ENCODE assay signal across 26 mouse cellular contexts in genomic region chr6:68852286-68852685, GRCm38 (mm10).
"Had no signal": no experiment of that assay in that cellular context is flagged by ENCODE, and none has a peak within 500 bp of the region (broad histone marks: within the 10 kb centered on the region; RNA-seq: fewer than 3 reads in every experiment).

No protein-coding gene starts in this region.

- H3K4me2 ChIP-seq: heart, embryonic 12.5 days; hindbrain, embryonic 12.5 days; hindbrain, embryonic 14.5 days; intestine, embryonic 15.5 days; limb, embryonic 12.5 days; liver, embryonic 11.5 days; liver, embryonic 13.5 days; liver, embryonic 15.5 days had no signal

- H3K27ac ChIP-seq: heart, embryonic 10.5 days; hindbrain, embryonic 10.5 days; hindbrain, embryonic 12.5 days; hindbrain, embryonic 14.5 days; intestine, embryonic 15.5 days; layer of hippocampus, adult 2 months; left cerebral cortex, adult 2 months; limb, embryonic 10.5 days; limb, embryonic 12.5 days; liver, embryonic 13.5 days; liver, embryonic 15.5 days had no signal

- ATAC-seq: hindbrain, embryonic 16.5 days; inflammation-experienced regulatory T-cells, adult 6 months; intestine, embryonic 15.5 days; intestine, postnatal 0 days had no signal

- H3K4me3 ChIP-seq: heart, embryonic 10.5 days; heart, embryonic 12.5 days; hindbrain, embryonic 10.5 days; hindbrain, embryonic 12.5 days; intestine, embryonic 15.5 days; layer of hippocampus, adult 2 months; left cerebral cortex, adult 2 months; limb, embryonic 10.5 days; limb, embryonic 12.5 days; liver, embryonic 13.5 days; liver, embryonic 15.5 days had no signal

- H3K9me3 ChIP-seq: heart, embryonic 10.5 days; heart, embryonic 12.5 days; hindbrain, embryonic 10.5 days; hindbrain, embryonic 12.5 days; intestine, embryonic 15.5 days; limb, embryonic 10.5 days; limb, embryonic 12.5 days; liver, embryonic 13.5 days; liver, embryonic 15.5 days had no signal

- H3K27me3 ChIP-seq: heart, embryonic 12.5 days; hindbrain, embryonic 12.5 days; intestine, embryonic 15.5 days; limb, embryonic 12.5 days; liver, embryonic 13.5 days; liver, embryonic 15.5 days had no signal

- H3K9ac ChIP-seq: heart, embryonic 12.5 days; hindbrain, embryonic 12.5 days; hindbrain, embryonic 14.5 days; intestine, embryonic 15.5 days; limb, embryonic 12.5 days; liver, embryonic 13.5 days; liver, embryonic 15.5 days had no signal

- H3K36me3 ChIP-seq: heart, embryonic 10.5 days; heart, embryonic 12.5 days; hindbrain, embryonic 10.5 days; hindbrain, embryonic 12.5 days; intestine, embryonic 15.5 days; limb, embryonic 10.5 days; limb, embryonic 12.5 days; liver, embryonic 13.5 days; liver, embryonic 15.5 days had no signal

- DNase-seq: gastrocnemius, postnatal 14 days; gastrocnemius, postnatal 36 days; heart, postnatal 10 days; heart, postnatal 4 days; kidney, adult 18-20 months; kidney, adult 8-10 months; kidney, postnatal 10 days; kidney, postnatal 25 days; kidney, postnatal 4 days; liver; liver, embryonic 13.5 days had no signal

- H3K4me1 ChIP-seq: heart, embryonic 10.5 days; heart, embryonic 12.5 days; hindbrain, embryonic 10.5 days; hindbrain, embryonic 12.5 days; intestine, embryonic 15.5 days; limb, embryonic 10.5 days; limb, embryonic 12.5 days; liver, embryonic 13.5 days; liver, embryonic 15.5 days had no signal
